Mouse (Mus musculus) myocyte (in vitro differentiated cells): Measurements from ENCODE around the gene Zfhx3.

Experiments used
- CEBPB ChIP-seq: IDR thresholded peaks from 2 replicates; pipeline ENCODE4 v1.6.1; 2011; ENCODE audit warnings: mild to moderate bottlenecking, moderate library complexity; ENCODE audit not compliant: poor library complexity, insufficient read depth, severe bottlenecking
- E2F4 ChIP-seq: IDR thresholded peaks from one replicate; pipeline ENCODE4 v1.6.1; 2011; ENCODE audit warnings: mild to moderate bottlenecking, control low read depth, moderate library complexity; ENCODE audit not compliant: insufficient read depth
- MAX ChIP-seq: IDR thresholded peaks from one replicate; pipeline ENCODE4 v1.6.1; 2011; ENCODE audit warnings: low read depth, mild to moderate bottlenecking, control low read depth
- MYOD1 ChIP-seq, 3 experiments: IDR thresholded peaks; one replicate each; pipeline ENCODE4 v1.6.1; 2011; ENCODE audit warnings: control low read depth in 2 of 3, low read depth in 2 of 3, mild to moderate bottlenecking in 2 of 3, moderate library complexity in 1 of 3; ENCODE audit not compliant: insufficient read length in 2 of 3, control insufficient read depth in 1 of 3
- MYOG ChIP-seq, 3 experiments: IDR thresholded peaks; one replicate each; pipeline ENCODE4 v1.6.1; 2011; ENCODE audit warnings: control low read depth in 2 of 3, low read depth in 2 of 3, mild to moderate bottlenecking in 2 of 3; ENCODE audit not compliant: insufficient read length in 2 of 3, control insufficient read depth in 1 of 3, insufficient read depth in 1 of 3
- POLR2A ChIP-seq: IDR thresholded peaks from one replicate; pipeline ENCODE4 v1.6.1; 2011; ENCODE audit warnings: low read depth, mild to moderate bottlenecking, control low read depth, moderate library complexity; ENCODE audit not compliant: insufficient read length
- POLR2AphosphoS2 ChIP-seq: IDR thresholded peaks from one replicate; pipeline ENCODE4 v1.6.1; 2011; ENCODE audit warnings: low read depth, control low read depth; ENCODE audit not compliant: insufficient read length
- SRF ChIP-seq: IDR thresholded peaks from one replicate; pipeline ENCODE4 v1.6.1; 2011; ENCODE audit warnings: low read depth; ENCODE audit not compliant: control insufficient read depth, insufficient read length
- TCF12 ChIP-seq: IDR thresholded peaks from one replicate; pipeline ENCODE4 v1.6.1; 2011; ENCODE audit warnings: mild to moderate bottlenecking, control low read depth; ENCODE audit not compliant: poor library complexity, insufficient read depth, severe bottlenecking
- USF1 ChIP-seq: IDR thresholded peaks from one replicate; pipeline ENCODE4 v1.6.1; 2011; ENCODE audit warnings: low read depth, mild to moderate bottlenecking, control low read depth, moderate library complexity

- TF ChIP-seq MYOG (IDR thresholded peaks at IDR 0.05; ENCODE audit: control insufficient read depth in 1 of 3, insufficient read depth in 1 of 3, insufficient read length in 2 of 3, low read depth in 2 of 3), result no peak
- no peak for TF ChIP-seq USF1
- TF ChIP-seq MAX, result no peak
- no peak for TF ChIP-seq POLR2A
- no peak for TF ChIP-seq CEBPB
- TF ChIP-seq POLR2AphosphoS2, result no peak
- no peak for TF ChIP-seq MYOD1 (IDR thresholded peaks at IDR 0.05; ENCODE audit: control insufficient read depth in 1 of 3, insufficient read length in 2 of 3, low read depth in 2 of 3)
- TF ChIP-seq E2F4, result no peak
- no peak for TF ChIP-seq SRF
- TF ChIP-seq TCF12, result no peak
These were observed 719.1 kb downstream of the Zfhx3 start for GRCm38 (mm10) chr8:108661486-108662093.
